Mouse (Mus musculus): ENCODE measurements at regions not wholly inside any gene's neighbourhood (a gene's known extent, or its start where the extent isn't known, plus 50 kb on each side); places are given as distances from the start of the nearest gene placed in this dataset.

GRCm38 (mm10) chr6:100439071-100439737 is 151.9 kb upstream of the Rybp start:
- TF ChIP-seq CTCF (conservative IDR thresholded peaks at IDR 0.05; ENCODE audit: low read length) = no peak
- no peak for TF ChIP-seq NANOG (IDR thresholded peaks at IDR 0.05; ENCODE audit: borderline replicate concordance, low read length)
- TF ChIP-seq POU5F1 (IDR thresholded peaks at IDR 0.05; ENCODE audit: borderline replicate concordance, low read length) = no peak

Measured in E14TG2a.4 (cell line).